Mouse (Mus musculus) heart, embryonic 12.5 days (tissue): ENCODE measurements around the gene Fam181b. TPM values are rescaled to one million over a fixed set of nuclear protein-coding genes. Genes with fewer than 3 reads are reported as not detected.
A peak's percentile ranks its signal among the peaks of the same experiment; 100 is the strongest.

Source experiments
- ATAC-seq: fragments of 200-750 bp; cut with Nextera tagmentation; 2 replicates; pipeline ENCODE4 v1.8.0; 2017; ENCODE audit warnings: moderate TSS enrichment, moderate library complexity; ENCODE audit not compliant: insufficient number of reproducible peaks, low FRiP score
- H3K27ac ChIP-seq: fragments of 300-500 bp; sonication (generic); 2 replicates; pipeline ENCODE4 v1.5.1; 2016; ENCODE audit warnings: mild to moderate bottlenecking, moderate library complexity; ENCODE audit not compliant: poor library complexity, severe bottlenecking
- H3K27me3 ChIP-seq: fragments of 300-500 bp; sonication (generic); replicated peaks from 2 replicates; pipeline ENCODE4 v1.6.1; 2016; ENCODE audit warnings: mild to moderate bottlenecking, moderate library complexity
- H3K36me3 ChIP-seq: fragments of 300-500 bp; sonication (generic); 2 replicates; pipeline ENCODE4 v1.6.1; 2016; ENCODE audit warnings: mild to moderate bottlenecking, moderate library complexity
- H3K4me1 ChIP-seq: fragments of 300-500 bp; sonication (generic); replicated peaks from 2 replicates; pipeline ENCODE4 v1.6.1; 2016; ENCODE audit warnings: mild to moderate bottlenecking
- H3K4me2 ChIP-seq: fragments of 300-500 bp; sonication (generic); 2 replicates; pipeline ENCODE4 v1.6.1; 2016; ENCODE audit warnings: mild to moderate bottlenecking, moderate library complexity
- H3K4me3 ChIP-seq: fragments of 300-500 bp; sonication (generic); 2 replicates; pipeline ENCODE4 v1.5.1; 2016; ENCODE audit warnings: mild to moderate bottlenecking
- H3K9ac ChIP-seq: fragments of 300-500 bp; sonication (generic); 2 replicates; pipeline ENCODE4 v1.6.1; 2016; ENCODE audit warnings: mild to moderate bottlenecking, moderate library complexity
- H3K9me3 ChIP-seq: fragments of 300-500 bp; sonication (generic); replicated peaks from 2 replicates; pipeline ENCODE4 v1.6.1; 2016; ENCODE audit warnings: mild to moderate bottlenecking, moderate library complexity
- WGBS: fragments of 180-500 bp; shearing (Covaris S2); methylation state at CpG from one replicate; pipeline ENCODE4 v1.1.7; 2016; 5-methylcytosine and 5-hydroxymethylcytosine counted together
- polyA plus RNA-seq: library from polyadenylated mRNA; unstranded; fragments of >200 nt; fragmentation: Nextera tagmentation; extraction: Ambion mirVana; gene quantifications from 2 replicates; pipeline ENCODE4 v1.2.1, GENCODE M21; 2016

Gene Fam181b
- polyA plus RNA-seq, result 2.3 and 2.5 TPM in 2 replicates

DNA sequence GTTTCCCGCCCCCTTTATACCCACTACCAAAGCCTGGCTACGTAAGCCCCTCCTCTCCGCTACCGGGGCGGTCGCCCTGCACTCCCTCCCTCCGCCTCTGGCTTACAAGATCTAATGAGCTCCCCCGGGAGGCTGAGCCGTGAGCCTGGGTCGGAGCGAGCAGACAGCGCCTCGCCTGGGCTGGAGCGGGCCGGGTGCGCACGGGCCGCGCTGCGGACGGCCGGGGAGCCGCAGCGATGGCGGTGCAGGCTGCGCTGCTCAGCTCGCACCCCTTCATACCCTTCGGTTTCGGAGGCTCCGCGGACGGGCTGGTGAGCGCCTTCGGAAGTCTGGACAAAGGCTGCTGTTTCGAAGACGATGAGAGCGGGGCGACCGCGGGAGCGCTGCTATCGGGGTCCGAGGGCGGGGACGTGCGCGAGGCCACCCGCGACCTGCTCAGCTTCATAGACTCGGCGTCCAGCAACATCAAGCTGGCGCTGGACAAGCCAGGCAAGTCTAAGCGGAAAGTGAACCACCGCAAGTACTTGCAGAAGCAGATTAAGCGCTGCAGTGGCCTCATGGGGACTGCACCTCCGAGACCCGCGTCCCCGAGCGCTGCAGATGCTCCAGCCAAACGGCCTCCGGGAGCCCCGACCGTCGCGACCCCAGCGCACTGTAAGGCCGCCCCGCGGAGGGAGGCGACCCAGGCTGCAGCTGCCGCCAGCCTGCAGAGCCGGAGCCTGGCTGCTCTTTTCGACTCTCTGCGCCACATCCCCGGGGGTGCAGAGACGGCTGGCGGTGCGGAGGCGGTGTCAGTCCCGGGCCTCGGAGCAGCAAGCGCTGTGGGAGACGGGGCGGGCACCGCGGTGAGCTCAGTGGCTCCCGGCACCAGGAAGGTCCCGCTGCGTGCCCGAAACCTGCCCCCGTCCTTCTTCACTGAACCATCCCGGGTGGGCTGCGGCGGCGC lies at the start of gene Fam181b:
TSS of gene Fam181b (plus strand) at position 81 of the 946 bp plus-strand sequence.
- Histone ChIP-seq H3K27ac (no peak within 1 kb of the TSS), H3K36me3 (no peaks in the 10 kb centered on the region), H3K9ac (peak within 1 kb of the TSS; percentile 70), H3K4me3 (peak within 1 kb of the TSS; percentile 61), H3K27me3 (peaks cover 34% of the 10 kb centered on the region), H3K4me1 (peaks cover 8% of the 10 kb centered on the region), H3K9me3 (no peaks in the 10 kb centered on the region), H3K4me2 (peak within 1 kb of the TSS; percentile 90)
- peak; percentile 90 for ATAC-seq
- WGBS, result under 1% methylated on average over 95 of the region's 96 CpGs

GRCm38 (mm10) chr7:93037763-93038471 lies 41.7 kb upstream of the Fam181b start:
- Histone ChIP-seq H3K4me1 (no peaks in the 10 kb centered on the region), H3K4me3 (no peak overlapping the region), H3K9ac (no peak overlapping the region), H3K27ac (no peak overlapping the region), H3K36me3 (no peaks in the 10 kb centered on the region), H3K9me3 (no peaks in the 10 kb centered on the region), H3K4me2 (no peak overlapping the region), H3K27me3 (no peaks in the 10 kb centered on the region)
- no peak for ATAC-seq
- 39% methylated on average over 5 of the region's 5 CpGs for WGBS

DNA sequence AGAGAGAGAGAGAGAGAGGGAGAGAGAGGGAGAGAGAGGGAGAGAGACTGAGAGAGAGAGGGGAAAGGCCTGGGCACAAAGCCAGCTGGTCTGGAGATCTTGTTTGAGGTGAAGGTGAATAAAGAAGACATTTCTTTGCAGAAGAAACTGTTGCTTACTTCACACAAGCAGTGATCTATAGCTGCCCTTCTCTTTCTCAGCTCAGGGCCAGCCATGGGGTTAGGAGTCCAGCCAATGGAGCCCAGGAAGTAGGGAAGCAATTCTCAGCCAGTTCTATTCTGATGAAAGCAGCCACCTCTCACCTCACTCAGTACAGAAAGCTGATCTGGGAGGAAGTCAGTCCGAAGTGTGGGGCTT lies 41.2 kb upstream of the Fam181b start:
- no peak overlapping the region for H3K4me2 ChIP-seq
- H3K9me3 ChIP-seq, result no peaks in the 10 kb centered on the region
- H3K36me3 ChIP-seq, result no peaks in the 10 kb centered on the region
- H3K9ac ChIP-seq, result no peak overlapping the region
- no peaks in the 10 kb centered on the region for H3K27me3 ChIP-seq
- H3K4me3 ChIP-seq, result no peak overlapping the region
- WGBS, result 32% methylated on average over 1 of the region's 1 CpGs
- ATAC-seq, result no peak
- no peaks in the 10 kb centered on the region for H3K4me1 ChIP-seq
- H3K27ac ChIP-seq, result no peak overlapping the region

GRCm38 (mm10) chr7:93039542-93039941 lies 40.1 kb upstream of the Fam181b start:
- no peaks in the 10 kb centered on the region for H3K27me3 ChIP-seq
- no peak overlapping the region for H3K27ac ChIP-seq
- H3K36me3 ChIP-seq, result no peaks in the 10 kb centered on the region
- no peak overlapping the region for H3K9ac ChIP-seq
- no peaks in the 10 kb centered on the region for H3K9me3 ChIP-seq
- H3K4me1 ChIP-seq, result 0 out of 2 replicates have a peak, but pooled peaks cover 4% of the 10 kb centered on the region
- WGBS, result 65% methylated on average over 3 of the region's 3 CpGs
- H3K4me3 ChIP-seq, result no peak overlapping the region
- H3K4me2 ChIP-seq, result no peak overlapping the region
- no peak for ATAC-seq

- no peaks in the 10 kb centered on the region for H3K9me3 ChIP-seq
- no peaks in the 10 kb centered on the region for H3K36me3 ChIP-seq
- no peak overlapping the region for H3K4me2 ChIP-seq
- H3K4me3 ChIP-seq, result no peak overlapping the region
- 0 out of 2 replicates have a peak, but pooled peaks cover 7% of the 10 kb centered on the region for H3K4me1 ChIP-seq
- ATAC-seq, result no peak
- no peak overlapping the region for H3K27ac ChIP-seq
- 34% methylated on average over 3 of the region's 3 CpGs for WGBS
- H3K27me3 ChIP-seq, result no peaks in the 10 kb centered on the region
- H3K9ac ChIP-seq, result no peak overlapping the region
Observed at GRCm38 (mm10) chr7:93044359-93044758, 35.3 kb upstream of the Fam181b start.

DNA sequence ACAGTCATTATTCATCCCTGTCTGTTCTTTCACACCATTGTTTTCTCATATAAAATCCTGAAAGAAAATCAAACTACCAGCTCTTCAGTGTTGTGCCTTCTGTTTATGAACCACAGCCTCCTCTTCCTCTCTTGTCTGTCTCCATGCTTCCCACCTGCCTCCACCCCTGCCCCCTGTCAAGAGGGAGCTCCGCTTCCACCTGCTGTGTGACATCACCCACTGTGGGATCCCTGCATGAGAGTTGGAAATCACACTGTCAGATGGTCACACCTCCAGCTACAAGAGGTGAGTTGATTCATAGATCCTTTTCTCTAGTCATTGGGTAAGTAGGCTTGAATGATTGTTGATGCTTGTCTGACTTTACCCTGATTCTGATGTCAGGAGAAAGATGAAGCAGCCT lies 34.9 kb upstream of the Fam181b start:
- no peaks in the 10 kb centered on the region for H3K36me3 ChIP-seq
- WGBS, result 74% methylated on average over 1 of the region's 1 CpGs

GRCm38 (mm10) chr7:93060831-93061230 lies 18.8 kb upstream of the Fam181b start:
- H3K27me3 ChIP-seq, result no peaks in the 10 kb centered on the region
- no peaks in the 10 kb centered on the region for H3K36me3 ChIP-seq
- 0 out of 2 replicates have a peak, but pooled peaks cover 4% of the 10 kb centered on the region for H3K9me3 ChIP-seq
- no peak overlapping the region for H3K4me2 ChIP-seq
- H3K4me1 ChIP-seq, result no peaks in the 10 kb centered on the region
- ATAC-seq, result no peak
- H3K27ac ChIP-seq, result no peak overlapping the region
- H3K4me3 ChIP-seq, result no peak overlapping the region
- H3K9ac ChIP-seq, result no peak overlapping the region

More for the DNA sequence above, 34.9 kb upstream of the Fam181b start:
- no peak for ATAC-seq
- Histone ChIP-seq H3K9me3 (no peaks in the 10 kb centered on the region), H3K27ac (no peak overlapping the region), H3K9ac (no peak overlapping the region), H3K4me3 (no peak overlapping the region), H3K4me1 (0 out of 2 replicates have a peak, but pooled peaks cover 7% of the 10 kb centered on the region), H3K27me3 (no peaks in the 10 kb centered on the region), H3K4me2 (no peak overlapping the region)

GRCm38 (mm10) chr7:93061747-93062146 lies 17.9 kb upstream of the Fam181b start:
- no peak for ATAC-seq
- 81% methylated on average over 3 of the region's 3 CpGs for WGBS
- Histone ChIP-seq H3K9ac (no peak overlapping the region), H3K4me3 (no peak overlapping the region), H3K9me3 (0 out of 2 replicates have a peak, but pooled peaks cover 4% of the 10 kb centered on the region), H3K4me1 (no peaks in the 10 kb centered on the region), H3K27ac (no peak overlapping the region), H3K27me3 (no peaks in the 10 kb centered on the region), H3K4me2 (no peak overlapping the region), H3K36me3 (no peaks in the 10 kb centered on the region)

DNA sequence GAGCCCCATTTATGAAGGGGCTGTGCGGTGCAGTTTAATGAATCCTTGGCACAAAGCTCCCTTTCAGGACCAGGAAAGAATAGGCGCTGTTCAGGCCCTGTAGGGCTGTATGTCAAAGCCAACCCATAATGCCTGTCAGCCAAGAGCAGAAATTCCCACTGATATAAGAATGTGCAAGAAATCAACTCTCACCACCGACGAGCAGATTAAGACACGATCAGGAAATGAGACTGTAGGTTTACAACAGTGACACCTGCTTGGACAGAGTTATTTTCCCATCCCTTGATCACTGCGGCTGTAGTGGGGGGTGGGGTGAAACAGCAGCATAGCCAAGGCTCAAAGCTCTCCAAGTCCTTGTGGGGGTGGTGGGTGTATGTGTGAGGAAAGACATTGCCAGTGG lies 17.5 kb upstream of the Fam181b start:
- no peak overlapping the region for H3K4me2 ChIP-seq
- no peak overlapping the region for H3K9ac ChIP-seq
- no peak overlapping the region for H3K27ac ChIP-seq
- H3K4me1 ChIP-seq, result no peaks in the 10 kb centered on the region
- no peaks in the 10 kb centered on the region for H3K27me3 ChIP-seq
- H3K9me3 ChIP-seq, result 0 out of 2 replicates have a peak, but pooled peaks cover 4% of the 10 kb centered on the region
- no peaks in the 10 kb centered on the region for H3K36me3 ChIP-seq
- WGBS, result 64% methylated on average over 6 of the region's 6 CpGs
- no peak overlapping the region for H3K4me3 ChIP-seq
- ATAC-seq, result no peak

DNA sequence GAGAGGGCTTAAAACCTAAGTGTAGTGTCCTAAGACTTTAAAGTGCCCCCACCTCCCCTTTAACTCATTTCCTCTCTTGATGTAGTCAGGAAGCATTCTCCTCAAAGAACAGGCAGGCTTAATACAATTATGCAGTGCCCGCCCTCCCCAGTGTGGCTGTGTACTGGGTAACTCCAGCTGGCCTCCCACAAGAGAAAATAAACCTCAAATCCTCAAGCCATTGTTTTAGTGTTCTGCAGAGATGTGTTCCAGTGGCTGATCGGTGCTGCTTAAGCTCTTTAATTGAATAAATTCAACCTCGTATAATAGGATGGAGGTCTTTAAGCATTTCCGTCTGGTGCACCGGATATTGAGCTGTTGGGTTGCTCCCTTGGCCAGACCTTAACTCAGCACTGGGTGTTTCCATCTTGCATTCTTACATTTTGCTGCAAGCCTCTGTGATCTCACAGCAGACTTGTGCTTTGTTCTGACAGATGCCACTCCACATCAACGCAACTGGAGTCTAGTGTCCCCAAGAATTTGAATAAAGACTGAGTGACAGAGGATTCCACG lies 12.1 kb upstream of the Fam181b start:
- no peaks in the 10 kb centered on the region for H3K27me3 ChIP-seq
- 64% methylated on average over 7 of the region's 7 CpGs for WGBS
- no peak overlapping the region for H3K27ac ChIP-seq

DNA sequence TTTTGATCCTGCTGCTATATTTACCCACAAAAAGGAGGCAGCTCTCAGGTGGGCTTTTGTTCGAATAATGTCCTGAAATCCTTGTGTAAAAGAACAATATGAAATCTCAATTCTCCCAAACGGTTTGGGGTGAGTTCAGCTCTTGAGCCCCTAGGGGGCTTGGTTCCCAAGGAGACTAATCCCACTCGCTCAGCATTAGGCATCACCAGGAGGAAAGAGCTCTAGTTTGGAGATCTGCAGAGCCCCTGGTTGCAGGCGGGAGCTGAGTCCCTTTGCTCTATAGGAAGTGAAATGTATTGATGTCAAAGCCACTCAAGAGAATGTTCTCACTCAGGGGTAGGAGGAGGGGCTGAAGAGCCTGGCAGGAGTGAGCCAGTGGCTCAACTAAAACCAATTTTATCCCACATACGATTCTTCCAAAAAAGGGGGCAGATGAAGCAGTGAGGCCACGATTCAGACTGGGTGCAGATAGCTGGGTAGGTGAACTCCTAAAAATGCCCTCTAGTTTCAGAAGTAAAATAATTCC lies 3.2 kb upstream of the Fam181b start:
- H3K36me3 ChIP-seq, result no peaks in the 10 kb centered on the region
- no peak overlapping the region for H3K4me3 ChIP-seq
- H3K27ac ChIP-seq, result no peak overlapping the region
- no peaks in the 10 kb centered on the region for H3K9me3 ChIP-seq
- peaks cover 8% of the 10 kb centered on the region for H3K4me1 ChIP-seq
- WGBS, result 16% methylated on average over 6 of the region's 6 CpGs
- no peak for ATAC-seq
- H3K4me2 ChIP-seq, result no peak overlapping the region
- H3K27me3 ChIP-seq, result peaks cover 18% of the 10 kb centered on the region
- no peak overlapping the region for H3K9ac ChIP-seq

More for the DNA sequence above, 12.1 kb upstream of the Fam181b start:
- no peak for ATAC-seq
- no peak overlapping the region for H3K9ac ChIP-seq
- no peaks in the 10 kb centered on the region for H3K36me3 ChIP-seq
- no peaks in the 10 kb centered on the region for H3K4me1 ChIP-seq
- 0 out of 2 replicates have a peak, but pooled peaks cover 4% of the 10 kb centered on the region for H3K9me3 ChIP-seq
- no peak overlapping the region for H3K4me2 ChIP-seq
- H3K4me3 ChIP-seq, result no peak overlapping the region
